Mouse (Mus musculus) thymus, postnatal 4 days (tissue): ENCODE measurements around the gene Wdr74.

Source experiments
- DNase-seq: peaks from one replicate; pipeline ENCODE4 v3.0.0; 2021

The Wdr74 gene

DNA sequence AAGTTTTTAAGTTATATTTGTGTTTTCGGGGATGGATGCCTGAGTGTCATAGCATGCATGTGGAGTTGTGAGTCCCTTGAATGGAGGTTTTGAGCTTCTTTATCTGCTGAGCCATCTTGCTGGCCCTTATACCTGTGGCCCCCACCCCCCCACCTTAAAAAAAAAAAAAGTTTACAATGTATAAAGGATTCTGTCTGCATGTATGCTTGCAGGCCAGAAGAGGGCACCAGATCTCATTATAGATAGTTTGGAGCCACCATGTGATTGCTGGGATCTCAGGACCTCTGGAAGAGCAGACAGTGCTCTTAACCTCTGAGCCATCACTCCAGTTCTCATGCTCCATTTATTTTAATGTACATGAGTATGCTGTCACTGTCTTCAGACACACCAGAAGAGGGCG, 11.7 kb downstream of the Wdr74 start:
- DNase-seq: no peak

DNA sequence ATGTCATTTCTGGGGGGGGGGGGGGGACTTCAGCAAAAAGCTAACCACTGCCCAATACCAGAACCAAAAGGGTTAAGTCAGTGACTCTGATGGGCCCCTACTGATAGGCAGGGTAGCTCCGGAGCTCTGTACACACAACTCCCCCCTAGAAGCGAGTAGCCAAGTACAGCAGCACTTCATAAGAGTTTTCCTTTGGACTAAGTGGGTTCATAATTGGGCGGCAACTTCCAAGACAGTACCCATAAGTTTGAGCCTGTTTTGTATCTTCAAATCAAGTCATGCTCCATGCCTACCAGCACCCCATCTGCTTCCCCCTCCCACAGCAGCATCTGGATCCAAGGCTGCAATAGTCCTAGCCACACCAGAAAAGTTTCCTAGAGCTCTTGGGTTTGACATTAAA, 20.0 kb downstream of the Wdr74 start:
- no peak for DNase-seq

DNA sequence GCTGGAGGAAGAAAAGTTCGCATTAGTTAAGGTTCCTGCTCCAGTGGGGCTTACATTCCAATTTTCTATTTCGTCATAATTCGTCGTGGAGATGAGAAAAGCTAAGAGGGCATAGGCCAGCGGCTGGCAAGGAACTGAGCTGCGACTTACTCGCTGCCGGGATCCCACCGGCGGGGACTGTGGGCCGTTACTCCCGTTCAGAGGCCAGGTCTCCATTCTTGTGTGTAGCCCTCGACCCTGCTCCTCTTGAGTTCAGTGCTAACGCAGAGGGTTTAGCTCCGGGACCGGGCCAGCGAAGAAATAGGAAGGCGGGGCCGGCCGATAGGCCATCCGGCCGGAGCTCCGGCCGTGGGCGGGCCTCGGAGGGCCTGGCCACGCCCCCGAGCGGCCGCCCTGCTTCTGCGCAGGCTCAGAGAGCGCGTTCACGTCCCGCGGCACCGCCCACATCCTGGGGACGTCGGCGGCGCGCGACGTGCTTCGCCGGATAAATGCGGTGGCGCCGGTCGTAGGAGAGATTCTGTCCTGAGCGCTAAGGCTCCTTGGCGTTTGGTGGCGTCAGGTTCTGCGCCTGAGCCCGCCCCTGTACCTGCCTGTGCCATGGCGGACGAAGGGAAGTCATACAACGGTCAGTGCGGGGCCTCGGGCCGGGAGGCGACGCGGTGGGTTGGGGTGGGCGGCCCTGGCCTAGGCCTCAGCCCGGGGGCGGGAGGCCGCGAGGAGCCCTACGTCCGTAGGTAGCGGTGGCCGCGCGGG, 21.2 kb downstream of the Wdr74 start, which contains the start of gene Nxf1:
Nxf1 (plus strand) TSS at position 439 of the 753 bp plus-strand sequence.
- peak; percentile 97 for DNase-seq

DNA sequence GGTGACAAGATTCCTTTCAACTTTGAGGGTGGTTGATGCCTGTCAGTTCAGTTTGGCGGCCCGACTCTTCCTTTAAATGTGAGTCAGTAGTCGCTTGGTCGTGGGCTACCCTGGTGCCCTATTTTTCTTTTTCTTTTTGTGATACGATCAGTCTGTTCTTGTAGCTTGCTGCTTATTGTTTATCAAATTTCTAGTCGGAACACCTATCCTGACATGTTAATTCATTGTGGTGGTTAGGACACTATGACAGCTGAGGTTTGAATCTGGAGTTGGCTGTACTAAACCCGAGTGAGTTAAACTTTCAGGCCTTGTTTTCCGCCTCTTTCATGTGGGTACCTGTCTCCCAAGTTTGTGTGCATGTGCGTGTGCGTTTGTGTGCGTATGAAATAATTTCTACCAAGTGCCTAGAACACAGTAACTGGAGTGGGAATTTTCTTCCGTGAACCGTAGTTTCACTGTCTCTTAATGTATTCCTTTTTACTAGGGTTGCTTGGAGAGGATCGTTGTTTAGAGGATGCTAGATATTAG, 21.9 kb downstream of the Wdr74 start:
- DNase-seq: peak; percentile 13

DNA sequence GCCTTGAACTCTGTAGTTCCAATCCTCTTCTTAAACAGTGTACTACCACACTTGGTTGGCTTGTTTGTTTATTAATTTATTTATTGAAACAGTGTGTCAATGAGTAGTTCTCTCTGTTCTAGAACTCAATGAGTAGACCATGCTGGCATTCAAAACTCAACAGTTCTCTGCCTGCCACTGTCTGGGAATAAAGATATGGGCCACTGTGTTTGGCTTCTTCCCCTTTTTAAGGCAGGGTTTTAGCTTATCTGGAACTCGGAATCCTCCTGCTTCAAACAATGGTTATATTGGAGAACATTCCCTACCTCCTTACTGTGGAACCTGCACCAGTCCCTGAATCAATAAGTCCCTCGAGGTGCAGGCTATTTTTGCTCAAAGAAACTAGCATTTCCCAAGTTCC, 23.3 kb downstream of the Wdr74 start:
- DNase-seq: no peak

DNA sequence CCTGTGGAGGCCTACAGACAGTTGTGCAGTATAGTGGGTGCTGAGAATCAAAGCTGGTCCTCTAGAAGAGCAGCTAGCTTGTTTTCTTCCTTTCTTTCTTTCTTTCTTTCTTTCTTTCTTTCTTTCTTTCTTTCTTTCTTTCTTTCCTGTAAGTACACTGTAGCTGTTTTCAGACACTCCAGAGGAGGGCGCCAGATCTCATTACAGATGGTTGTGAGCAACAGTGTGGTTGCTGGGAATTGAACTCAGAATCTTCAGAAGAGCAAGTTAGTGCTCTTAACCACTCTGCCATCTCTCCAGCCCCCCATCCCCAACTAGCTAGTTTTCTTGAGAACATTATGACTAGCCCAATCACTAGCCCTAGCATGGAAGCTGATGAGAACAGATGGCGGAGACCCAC, 25.1 kb downstream of the Wdr74 start:
- peak; percentile 50 for DNase-seq

DNA sequence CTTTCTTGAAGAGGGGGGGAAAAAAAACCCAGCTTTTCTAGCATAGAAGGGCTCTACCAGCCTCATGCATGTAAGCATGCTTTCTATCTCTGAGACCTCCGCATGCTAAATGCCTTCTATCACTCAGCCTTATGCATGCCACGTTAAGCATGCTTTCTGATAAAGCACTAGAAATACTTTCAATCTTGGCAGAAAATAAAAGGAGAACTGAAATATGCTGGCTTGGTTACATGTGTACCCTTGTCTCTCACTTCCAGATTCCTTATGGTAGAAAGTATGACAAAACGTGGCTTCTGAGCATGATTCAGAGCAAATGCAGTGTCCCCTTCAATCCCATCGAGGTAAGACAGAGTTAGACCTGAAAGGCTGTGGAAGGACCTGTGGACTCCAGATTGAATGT, 27.6 kb downstream of the Wdr74 start:
- no peak for DNase-seq

DNA sequence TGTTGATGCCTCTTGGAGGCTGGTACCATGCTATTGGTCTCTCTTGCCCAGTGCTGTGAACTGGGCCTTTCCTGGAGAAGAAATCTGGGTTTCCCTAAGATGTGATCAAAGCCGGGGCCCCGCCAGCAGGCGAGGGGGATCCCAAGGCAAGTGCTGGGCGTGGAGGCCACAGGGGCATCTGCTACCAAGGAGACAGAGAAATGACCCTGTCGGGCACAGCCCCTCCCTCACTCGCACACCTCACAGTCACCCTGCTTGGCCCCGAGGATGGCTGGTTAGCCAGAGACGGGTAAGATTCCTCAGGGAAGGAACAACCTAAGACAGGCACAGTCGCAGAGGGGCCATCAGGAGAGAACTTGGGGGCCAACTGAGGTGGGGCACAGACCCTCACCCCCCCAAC, 29.9 kb downstream of the Wdr74 start:
- DNase-seq: no peak

DNA sequence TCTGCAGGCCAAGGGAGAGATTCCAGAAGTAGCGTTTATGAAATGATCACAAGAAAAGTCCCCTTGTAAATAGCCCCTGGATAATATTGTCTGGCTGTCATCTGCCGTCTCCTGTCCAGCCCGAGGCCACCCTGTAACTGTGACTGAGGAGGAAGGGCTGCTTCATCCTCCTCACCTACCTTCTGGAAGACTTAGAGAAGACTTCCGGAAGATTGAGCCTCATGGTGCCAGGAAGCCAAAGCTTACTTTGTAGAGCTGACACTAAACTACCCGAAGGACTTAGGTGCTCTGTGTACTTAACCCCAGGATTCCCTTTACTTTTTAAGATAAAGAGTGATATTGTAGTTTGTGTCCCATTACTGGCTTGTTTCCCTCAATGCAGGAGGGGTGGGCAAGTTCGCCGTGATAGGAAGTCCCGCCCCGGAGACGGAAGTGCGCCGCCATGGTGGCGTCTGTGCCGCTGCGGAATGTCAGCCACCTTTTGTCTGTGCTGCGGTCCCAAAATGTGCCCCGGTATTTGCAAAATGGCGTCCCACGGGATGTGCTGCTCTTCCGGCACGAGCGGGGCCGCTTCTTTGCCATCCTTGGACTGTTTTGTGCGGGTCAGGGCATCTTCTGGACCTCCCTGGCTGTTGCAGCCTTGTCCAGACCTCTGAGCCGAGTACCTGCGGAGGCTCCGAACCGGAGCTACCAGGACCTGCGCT, 35.1 kb downstream of the Wdr74 start, which contains the start of gene Tmem223:
Tmem223 (plus strand) TSS at position 430 of the 704 bp plus-strand sequence.
- peak; percentile 90 for DNase-seq

DNA sequence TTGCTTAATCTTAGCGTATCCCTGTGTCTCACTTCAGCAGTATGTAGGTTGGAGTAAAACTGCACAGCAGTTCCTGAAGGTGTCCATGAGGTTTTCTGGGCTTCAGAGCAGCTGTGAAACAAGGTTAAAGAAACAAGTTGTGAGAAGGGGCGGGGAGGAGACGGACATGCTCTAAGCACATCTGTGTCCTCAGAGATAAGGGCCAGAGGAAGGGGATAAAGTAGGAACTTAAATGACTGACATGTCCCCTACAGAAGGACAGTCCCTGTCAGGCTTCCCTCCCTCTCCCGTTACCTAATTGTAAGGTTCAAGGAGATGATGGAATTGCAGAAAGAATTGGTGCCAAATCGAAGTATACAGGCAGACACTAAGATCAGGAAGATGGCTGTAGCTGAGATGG, 37.4 kb downstream of the Wdr74 start:
- DNase-seq: no peak

DNA sequence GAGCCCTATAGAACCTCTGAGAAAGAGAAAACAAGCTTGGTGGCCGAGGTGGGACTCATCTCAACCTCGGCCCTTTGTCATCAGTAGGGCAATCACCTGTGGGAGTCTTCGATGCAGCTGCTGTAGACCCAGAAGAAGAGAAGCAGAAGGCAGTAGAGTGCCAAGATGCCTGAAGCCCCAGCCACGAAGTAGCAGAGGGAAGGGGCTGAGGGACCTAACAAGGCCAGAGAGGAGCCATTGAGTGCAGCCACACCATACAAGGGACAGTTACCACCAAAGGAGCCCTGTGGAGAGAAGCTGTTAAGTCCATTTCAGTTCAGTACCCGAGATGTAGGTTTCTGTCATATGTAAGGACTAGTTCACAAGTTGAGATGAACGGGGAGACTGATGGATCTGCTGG, 37.8 kb downstream of the Wdr74 start:
- DNase-seq: no peak

DNA sequence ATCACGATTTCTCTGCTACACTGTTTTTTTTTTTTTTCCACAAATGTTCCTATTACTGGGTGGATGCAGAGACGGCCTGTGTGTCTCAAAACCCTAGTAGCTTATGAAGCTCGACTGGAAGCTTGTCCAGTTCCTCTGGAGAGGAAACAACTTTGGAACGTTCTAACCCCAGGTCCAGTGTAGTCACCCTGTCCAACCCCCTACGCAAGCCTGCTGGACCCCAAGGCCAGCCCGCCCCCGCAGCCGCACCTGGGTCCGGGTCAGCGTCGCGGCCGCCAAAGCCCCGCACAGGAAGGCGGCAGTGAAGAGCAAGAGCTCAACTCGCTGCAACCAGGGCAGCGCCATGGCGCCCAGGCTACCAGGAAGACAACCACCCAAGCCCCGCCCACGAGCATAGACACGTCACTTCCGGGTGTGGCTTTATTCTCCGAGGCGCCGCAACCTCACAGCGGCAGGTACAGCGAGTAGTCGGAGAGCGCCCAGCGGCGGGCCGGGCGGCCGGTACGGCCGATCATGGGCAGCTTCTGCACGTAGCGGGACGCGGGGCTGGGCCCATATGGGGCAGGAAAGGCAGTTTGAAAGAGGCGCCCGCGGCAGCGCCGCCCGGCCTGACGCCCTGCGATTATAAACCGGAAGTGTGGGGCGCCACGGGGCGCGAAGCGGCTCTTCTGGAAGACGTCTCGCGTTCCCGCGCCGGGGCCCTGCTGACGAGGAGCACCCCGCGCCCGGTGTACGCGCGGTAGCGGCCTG, 38.6 kb downstream of the Wdr74 start, which contains the start of gene Tmem179b:
Tmem179b (minus strand) TSS at position 382 of the 750 bp plus-strand sequence.
- DNase-seq: peak; percentile 99

DNA sequence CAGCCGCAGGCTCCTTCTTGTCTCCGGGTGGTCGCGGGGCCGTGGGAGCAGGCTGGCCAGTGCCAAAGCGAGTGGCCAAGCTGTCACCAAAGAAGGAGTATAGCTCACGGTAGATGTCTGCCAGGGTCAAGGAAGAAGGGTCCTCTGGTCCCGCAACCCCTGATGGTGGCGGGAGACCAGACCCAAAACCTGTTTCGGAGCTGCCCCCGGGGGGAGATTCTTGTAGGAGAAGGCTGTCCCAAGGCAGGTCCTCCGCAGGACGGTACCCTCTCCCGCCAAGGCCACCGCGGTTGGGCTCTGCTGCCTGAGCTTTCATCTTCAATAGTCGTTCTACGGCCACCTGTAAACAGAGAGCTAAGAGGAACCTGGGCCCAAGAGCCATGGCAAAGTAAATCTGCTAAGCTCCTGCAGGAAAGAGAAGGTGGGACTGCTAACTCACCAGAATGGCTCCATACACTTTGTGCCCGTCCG, 39.4 kb downstream of the Wdr74 start:
- DNase-seq: no peak

DNA sequence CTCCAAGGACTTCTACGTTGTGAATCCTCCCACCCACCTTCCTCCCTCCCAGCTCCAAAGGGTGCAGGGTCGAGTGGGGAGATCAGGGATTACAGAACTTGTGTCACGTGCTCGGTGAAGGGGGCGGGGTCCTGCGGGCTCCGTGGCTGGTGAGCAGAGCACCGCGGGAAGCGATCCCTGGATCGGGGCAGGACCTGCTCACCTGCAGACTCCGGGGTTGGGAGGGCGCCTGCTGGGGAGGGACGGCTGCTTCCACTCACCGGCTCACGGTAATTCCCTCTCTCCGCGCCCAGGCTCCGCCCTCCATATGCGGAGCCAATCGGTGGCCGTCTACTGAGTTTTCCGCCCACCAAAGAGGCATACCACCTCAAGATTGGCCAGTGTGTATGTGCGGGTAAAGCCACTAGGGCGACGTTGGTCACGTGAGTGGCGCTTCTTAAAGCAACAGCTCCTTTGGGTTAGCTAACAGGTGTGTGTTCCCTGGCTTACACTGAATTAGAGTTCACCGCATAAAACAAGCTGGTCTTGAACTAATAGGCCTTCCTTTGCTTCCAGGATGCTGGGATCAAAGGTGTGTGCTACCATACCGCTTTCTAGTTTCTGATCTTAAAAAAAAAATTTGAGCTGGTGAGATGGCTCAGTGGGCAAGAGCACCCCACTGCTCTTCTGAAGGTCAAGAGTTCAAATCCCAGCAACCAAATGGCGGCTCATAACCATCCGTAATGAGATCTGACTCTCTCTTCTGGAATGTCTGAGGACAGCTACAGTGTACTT, 50.6 kb downstream of the Wdr74 start, which contains the start of gene Taf6l:
Taf6l (minus strand) TSS at position 410 of the 774 bp plus-strand sequence.
- DNase-seq: peak; percentile 89

DNA sequence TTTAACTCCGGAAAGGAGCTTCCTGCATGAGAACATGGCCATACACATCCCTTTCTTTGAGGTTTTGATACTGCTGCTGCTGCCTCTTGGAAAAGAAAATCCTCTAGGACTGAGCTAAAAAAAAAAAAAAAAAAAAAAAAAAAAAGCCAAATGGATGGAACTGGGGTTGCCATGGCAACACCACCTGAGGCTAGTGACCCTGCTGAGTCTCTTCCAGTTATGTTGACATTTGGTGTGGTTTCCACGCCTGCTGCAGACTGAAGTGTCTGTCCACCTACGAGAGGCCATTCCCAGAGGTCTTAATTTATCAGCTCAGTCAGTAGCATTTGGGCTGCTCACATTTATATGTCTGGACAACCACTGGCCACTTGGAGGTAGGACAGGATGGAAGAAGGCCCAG, 52.9 kb downstream of the Wdr74 start:
- no peak for DNase-seq

DNA sequence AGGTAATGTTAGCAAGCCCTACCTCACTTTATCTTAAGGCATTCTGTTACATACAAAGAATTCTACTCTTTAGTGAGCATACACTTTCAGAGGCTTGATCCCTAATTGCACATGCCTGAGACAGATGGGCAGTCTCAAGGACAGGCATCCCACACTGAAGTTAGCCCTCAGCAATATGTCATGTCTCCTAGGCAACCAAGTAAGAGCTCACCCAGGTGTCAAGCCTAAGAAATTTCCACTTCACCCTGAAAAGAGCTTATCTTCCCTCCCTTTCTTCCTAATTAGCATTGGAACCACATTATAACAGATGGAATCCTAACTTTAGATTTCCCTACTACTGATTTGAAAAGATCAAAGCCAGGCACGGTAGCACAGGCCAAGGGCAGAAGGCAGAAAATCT, 53.5 kb downstream of the Wdr74 start:
- no peak for DNase-seq

DNA sequence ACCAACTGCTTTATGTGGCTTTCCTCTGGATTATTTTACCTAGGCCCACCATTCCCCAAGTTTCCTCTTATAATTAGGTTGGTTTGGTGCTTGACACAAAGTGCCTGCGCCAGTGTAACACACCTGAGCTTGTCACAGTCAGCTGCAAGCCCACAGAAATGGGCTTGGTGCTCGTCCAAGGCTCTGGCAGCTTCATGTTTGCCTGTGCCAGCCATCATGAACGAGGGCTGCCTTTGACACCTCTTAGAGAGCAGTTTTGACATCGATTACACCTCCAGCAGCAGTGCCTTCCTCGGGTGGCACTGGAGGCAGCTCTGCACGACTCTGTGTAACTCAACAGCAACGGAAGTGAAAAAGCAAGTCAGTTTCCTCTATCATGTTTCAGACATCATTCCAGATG, 54.5 kb downstream of the Wdr74 start:
- DNase-seq: no peak
